Mouse (Mus musculus) heart, adult 2 months (tissue): ENCODE data around the gene Pde4d. TPM values are rescaled to one million over a fixed set of nuclear protein-coding genes. Genes with fewer than 3 reads are reported as not detected.
A peak's percentile ranks its signal among the peaks of the same experiment; 100 is the strongest.

Experiments
- DNase-seq, 2 experiments: peaks; one replicate each; pipeline ENCODE4 v3.0.0; 2021
- H3K27ac ChIP-seq: fragments of 200-600 bp; 2 replicates; pipeline ENCODE4 v1.8.1; 2022
- H3K27me3 ChIP-seq: fragments of 200-500 bp; 2 replicates; pipeline ENCODE4 v1.6.1; 2012; ENCODE audit warnings: mild to moderate bottlenecking, low read length, inconsistent platforms, mixed read lengths; ENCODE audit not compliant: control insufficient read depth, insufficient read depth
- H3K36me3 ChIP-seq: fragments of 200-500 bp; 2 replicates; pipeline ENCODE4 v1.6.1; 2012; ENCODE audit warnings: low read length, inconsistent platforms; ENCODE audit not compliant: control insufficient read depth, insufficient read depth
- H3K4me1 ChIP-seq: fragments of 200-500 bp; 2 replicates; pipeline ENCODE4 v1.6.1; 2011; ENCODE audit warnings: low read length; ENCODE audit not compliant: control insufficient read depth, insufficient read depth
- H3K4me3 ChIP-seq: fragments of 200-600 bp; 2 replicates; pipeline ENCODE4 v1.8.1; 2022
- H3K79me2 ChIP-seq: fragments of 200-500 bp; replicated peaks from 2 replicates; pipeline ENCODE4 v1.6.1; 2012; ENCODE audit warnings: mild to moderate bottlenecking, inconsistent platforms, low read length, moderate library complexity, mixed read lengths; ENCODE audit not compliant: control insufficient read depth, insufficient read depth
- H3K9ac ChIP-seq: fragments of 200-500 bp; 2 replicates; pipeline ENCODE4 v1.6.1; 2012; ENCODE audit warnings: low read depth, mild to moderate bottlenecking, control low read depth, inconsistent platforms, low read length, mixed read lengths
- CTCF ChIP-seq: fragments of 200-600 bp; IDR thresholded peaks from 2 replicates; pipeline ENCODE4 v1.8.1; 2022; ENCODE audit warnings: antibody characterized with exemption, mild to moderate bottlenecking, moderate library complexity
- EP300 ChIP-seq: fragments of 200-500 bp; IDR thresholded peaks from 2 replicates; pipeline ENCODE4 v1.6.1; 2011; ENCODE audit warnings: low read depth, low read length, control low read depth; ENCODE audit not compliant: insufficient read depth
- POLR2A ChIP-seq: fragments of 200-500 bp; IDR thresholded peaks from 2 replicates; pipeline ENCODE4 v1.6.1; 2011; ENCODE audit warnings: mild to moderate bottlenecking, low read depth, low read length, control low read depth; ENCODE audit not compliant: insufficient read depth
- WGBS: fragments of 180-500 bp; shearing (Covaris S2); methylation state at CpG from one replicate; pipeline ENCODE4 v1.1.7; 2018; 5-methylcytosine and 5-hydroxymethylcytosine counted together
- intact Hi-C: fragments of 180-260 bp; cut with DNase I; formaldehyde crosslinking; loops from one replicate; pipeline ENCODE4 v1.15.1; 2025
- polyA plus RNA-seq: library from polyadenylated mRNA; depleted of rRNA; stranded (reverse); fragments of >200 nt; gene quantifications from 2 replicates; pipeline ENCODE4 v1.2.3, GENCODE M21; 2012
- total RNA-seq, 2 experiments: library from RNA; stranded (reverse); gene quantifications; 2 replicates each; pipeline ENCODE4 v1.2.3; 2021

Pde4d gene
- total and polyA plus RNA-seq, 3 experiments = 11.5 to 40.1 (median 38.1) TPM

DNA sequence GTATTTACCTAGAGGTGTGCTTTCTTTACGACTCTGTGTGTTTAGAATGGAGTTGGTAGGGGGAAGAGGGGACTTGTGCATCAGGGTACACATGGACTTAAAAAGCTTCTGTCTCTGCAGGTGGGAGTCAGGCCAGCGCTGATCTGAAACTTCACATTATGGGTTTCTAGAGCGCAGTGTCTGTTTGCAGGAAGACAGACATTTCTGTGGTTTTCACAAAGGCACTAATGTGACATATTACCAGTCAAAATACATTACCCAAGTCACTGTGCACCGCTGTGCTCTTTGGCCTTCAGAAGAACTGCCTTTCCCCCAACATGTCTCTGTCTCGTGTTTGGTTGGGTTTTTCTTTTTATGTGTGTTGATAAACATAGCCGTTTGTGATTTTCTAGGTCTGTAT lies 1395.1 kb downstream of the Pde4d start:
- intact Hi-C loops = no loop called here
- WGBS = 89% methylated on average over 6 of the region's 6 CpGs

DNA sequence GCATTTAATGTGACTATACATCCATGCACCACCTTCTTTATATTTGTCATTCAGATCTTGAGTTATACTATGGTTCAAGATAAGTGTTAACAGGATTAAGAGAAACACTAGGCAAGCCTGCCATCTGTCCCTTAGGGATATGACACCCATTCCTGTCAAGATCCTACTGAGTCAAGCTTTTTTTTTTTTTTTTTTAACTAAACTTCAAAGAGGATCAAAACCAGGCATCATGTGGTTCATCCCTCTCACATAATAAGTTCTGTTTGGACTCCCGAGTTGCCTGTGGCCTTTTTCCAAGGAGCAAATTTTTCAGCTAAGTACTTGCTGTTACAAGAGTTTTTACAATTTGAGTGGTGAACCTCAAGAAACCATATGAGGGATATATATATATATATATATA lies 1414.1 kb downstream of the Pde4d start:
- no peaks in the 10 kb centered on the region for H3K4me1 ChIP-seq
- DNase-seq = no peak
- no peaks in the 10 kb centered on the region for H3K36me3 ChIP-seq
- TF ChIP-seq POLR2A (no peak), CTCF (no peak), EP300 (no peak)
- no peaks in the 10 kb centered on the region for H3K79me2 ChIP-seq
- intact Hi-C loops = no loop called here
- H3K4me3 ChIP-seq = no peak overlapping the region
- no peak overlapping the region for H3K9ac ChIP-seq
- H3K27ac ChIP-seq = no peak overlapping the region
- no peaks in the 10 kb centered on the region for H3K27me3 ChIP-seq
- WGBS = 74% methylated on average over 1 of the region's 1 CpGs

More for the DNA sequence above, 1395.1 kb downstream of the Pde4d start:
- H3K27ac ChIP-seq = no peak overlapping the region
- H3K9ac ChIP-seq = no peak overlapping the region
- no peak for DNase-seq
- H3K36me3 ChIP-seq = no peaks in the 10 kb centered on the region
- TF ChIP-seq EP300 (no peak), CTCF (no peak), POLR2A (no peak)
- no peaks in the 10 kb centered on the region for H3K4me1 ChIP-seq
- H3K79me2 ChIP-seq = no peaks in the 10 kb centered on the region
- H3K27me3 ChIP-seq = no peaks in the 10 kb centered on the region
- H3K4me3 ChIP-seq = no peak overlapping the region

DNA sequence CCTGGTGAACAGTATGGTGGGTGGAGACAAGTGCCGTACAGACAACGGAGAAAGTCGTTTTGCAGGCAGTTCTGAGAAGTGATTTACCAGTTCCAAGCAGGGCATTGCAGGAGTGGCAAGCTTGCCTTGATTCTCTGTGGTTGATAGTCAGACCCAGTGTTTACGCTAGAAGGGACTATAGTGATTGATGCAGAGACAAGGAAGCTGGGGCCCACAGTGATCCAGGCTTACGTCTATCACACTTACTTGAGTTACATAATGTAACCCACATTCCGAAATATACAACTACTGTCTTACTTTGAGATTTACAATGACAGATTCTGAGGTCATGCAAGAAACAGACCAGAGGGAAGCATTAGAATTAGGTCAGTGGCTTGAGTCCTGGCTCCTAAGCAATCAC lies 1414.6 kb downstream of the Pde4d start:
- Histone ChIP-seq H3K36me3 (no peaks in the 10 kb centered on the region), H3K79me2 (no peaks in the 10 kb centered on the region), H3K4me3 (no peak overlapping the region), H3K27ac (no peak overlapping the region), H3K27me3 (no peaks in the 10 kb centered on the region), H3K4me1 (no peaks in the 10 kb centered on the region), H3K9ac (no peak overlapping the region)
- no peak for TF ChIP-seq POLR2A
- TF ChIP-seq CTCF = no peak
- TF ChIP-seq EP300 = no peak
- intact Hi-C loops = no loop called here
- WGBS = 92% methylated on average over 6 of the region's 6 CpGs
- no peak for DNase-seq

DNA sequence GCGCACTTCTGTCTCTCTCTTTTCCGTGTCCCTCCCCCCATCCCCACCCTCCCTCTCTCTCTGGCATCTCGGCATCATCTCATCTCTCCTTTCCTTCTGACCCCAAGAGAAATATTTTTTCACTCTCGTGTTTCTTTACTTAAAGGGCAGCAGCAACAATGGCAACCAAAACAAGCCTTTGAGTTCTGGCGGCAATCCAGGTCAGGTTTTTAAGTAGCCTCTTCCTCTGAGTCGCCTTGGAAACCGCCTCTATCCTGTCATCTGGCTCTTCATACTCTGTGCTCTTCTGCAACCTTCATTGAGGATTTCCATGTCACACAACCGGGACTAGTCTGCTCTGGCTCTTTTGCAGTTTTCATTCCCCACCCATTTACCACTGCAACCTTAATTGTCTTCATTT lies 1430.6 kb downstream of the Pde4d start:
- no peaks in the 10 kb centered on the region for H3K36me3 ChIP-seq
- TF ChIP-seq EP300 = no peak
- WGBS = 55% methylated on average over 8 of the region's 8 CpGs
- DNase-seq = no peak
- H3K27ac ChIP-seq = no peak overlapping the region
- H3K79me2 ChIP-seq = no peaks in the 10 kb centered on the region
- H3K9ac ChIP-seq = no peak overlapping the region
- no peaks in the 10 kb centered on the region for H3K27me3 ChIP-seq
- intact Hi-C loops = no loop called here
- no peak overlapping the region for H3K4me3 ChIP-seq
- H3K4me1 ChIP-seq = no peaks in the 10 kb centered on the region

DNA sequence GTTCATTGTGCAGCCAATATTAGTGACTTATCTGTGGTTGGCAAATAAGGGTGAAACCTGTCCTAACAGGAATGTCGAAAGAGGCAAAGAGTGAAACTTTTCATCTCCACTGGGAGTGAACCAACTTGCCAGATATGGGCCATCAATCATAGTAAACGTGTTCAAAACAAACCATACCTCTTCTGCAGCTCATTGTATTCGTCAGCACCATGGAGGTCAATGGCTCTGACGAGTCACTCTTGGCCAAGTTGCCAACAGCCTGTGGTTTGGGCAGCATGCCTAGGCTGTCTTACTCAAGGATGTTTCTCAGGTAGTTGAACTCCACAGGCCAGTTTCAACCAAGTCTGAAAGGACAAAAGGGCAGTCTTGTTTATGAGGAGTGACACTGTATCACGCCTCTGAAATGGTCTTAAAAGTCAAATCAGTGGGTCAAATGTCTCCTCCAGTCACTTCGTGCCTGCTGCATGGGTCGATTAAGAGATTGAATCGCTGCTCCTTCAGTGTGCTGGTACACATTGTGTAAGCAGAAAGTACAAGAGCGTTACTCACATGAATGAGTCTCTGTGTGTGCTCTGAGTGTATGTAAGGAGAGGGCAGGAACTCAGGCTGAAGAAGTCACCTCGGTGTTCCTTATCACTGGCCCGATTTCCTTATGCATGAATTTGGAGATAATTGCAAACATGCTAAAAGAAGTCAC lies 1431.6 kb downstream of the Pde4d start:
- Histone ChIP-seq H3K9ac (no peak overlapping the region), H3K4me3 (no peak overlapping the region), H3K36me3 (no peaks in the 10 kb centered on the region), H3K27ac (no peak overlapping the region), H3K4me1 (no peaks in the 10 kb centered on the region), H3K27me3 (no peaks in the 10 kb centered on the region), H3K79me2 (no peaks in the 10 kb centered on the region)
- intact Hi-C loops = no loop called here
- TF ChIP-seq POLR2A (no peak), EP300 (no peak), CTCF (no peak)
- peak in 1 of 2 experiments; percentile 10 for DNase-seq
- 78% methylated on average over 11 of the region's 11 CpGs for WGBS

DNA sequence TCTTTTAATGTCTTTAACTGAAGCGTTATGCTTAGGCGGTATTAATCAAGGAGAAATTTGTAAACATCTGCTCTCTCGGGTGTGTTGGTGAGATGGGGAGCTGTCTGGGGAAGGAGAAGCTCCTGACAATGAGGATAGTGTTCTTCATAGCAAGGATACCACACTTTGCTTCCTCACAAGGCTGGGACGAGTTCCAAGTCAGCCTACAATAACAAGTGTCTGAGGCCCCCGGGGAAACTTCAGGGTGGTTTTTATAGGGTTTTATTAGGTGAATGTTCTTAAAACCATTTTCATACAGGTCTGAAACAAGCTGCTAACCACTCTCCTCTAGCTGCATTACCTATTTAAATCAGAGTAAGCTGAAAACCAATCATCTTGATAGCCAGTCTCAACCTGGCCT lies 1433.9 kb downstream of the Pde4d start:
- H3K4me3 ChIP-seq = no peak overlapping the region
- 48% methylated on average over 5 of the region's 5 CpGs for WGBS
- intact Hi-C loops = no loop called here

More for the DNA sequence above, 1433.9 kb downstream of the Pde4d start:
- Histone ChIP-seq H3K27me3 (no peaks in the 10 kb centered on the region), H3K36me3 (no peaks in the 10 kb centered on the region), H3K4me1 (no peaks in the 10 kb centered on the region), H3K79me2 (no peaks in the 10 kb centered on the region), H3K9ac (no peak overlapping the region), H3K27ac (no peak overlapping the region)
- no peak for TF ChIP-seq CTCF
- no peak for TF ChIP-seq POLR2A
- no peak for TF ChIP-seq EP300
- DNase-seq = no peak
